Mouse (Mus musculus): ENCODE measurements around the gene Utrn. TPM values are rescaled to one million over a fixed set of nuclear protein-coding genes. Genes with fewer than 3 reads are reported as not detected.

Gene Utrn
- polyA plus RNA-seq, 1 experiment: 104 TPM

- Histone ChIP-seq H3K4me3 (ENCODE audit: insufficient read depth, low read length) (no peak overlapping the region), H3K27ac (ENCODE audit: insufficient read depth, low read length) (no peak overlapping the region), H3K4me1 (ENCODE audit: control insufficient read depth, insufficient read depth, low read length) (no peaks in the 10 kb centered on the region)
- TF ChIP-seq POLR2A (IDR thresholded peaks at IDR 0.05; ENCODE audit: low read depth, low read length): no peak
- TF ChIP-seq CTCF (IDR thresholded peaks at IDR 0.05; ENCODE audit: borderline replicate concordance, insufficient read depth, low read length): no peak
These were observed 436.0 kb downstream of the Utrn start for GRCm38 (mm10) chr10:12433161-12433560.

- Histone ChIP-seq H3K4me3 (ENCODE audit: insufficient read depth, low read length) (no peak overlapping the region), H3K4me1 (ENCODE audit: control insufficient read depth, insufficient read depth, low read length) (no peaks in the 10 kb centered on the region), H3K27ac (ENCODE audit: insufficient read depth, low read length) (no peak overlapping the region)
- TF ChIP-seq CTCF (IDR thresholded peaks at IDR 0.05; ENCODE audit: borderline replicate concordance, insufficient read depth, low read length) (no peak), POLR2A (IDR thresholded peaks at IDR 0.05; ENCODE audit: low read depth, low read length) (no peak)
These were observed 438.8 kb downstream of the Utrn start for GRCm38 (mm10) chr10:12430399-12430798.

GRCm38 (mm10) chr10:12426866-12427265 lies 442.3 kb downstream of the Utrn start:
- Histone ChIP-seq H3K27ac (ENCODE audit: insufficient read depth, low read length) (no peak overlapping the region), H3K4me3 (ENCODE audit: insufficient read depth, low read length) (no peak overlapping the region), H3K4me1 (ENCODE audit: control insufficient read depth, insufficient read depth, low read length) (peaks cover 5% of the 10 kb centered on the region)
- TF ChIP-seq CTCF (IDR thresholded peaks at IDR 0.05; ENCODE audit: borderline replicate concordance, insufficient read depth, low read length) (no peak), POLR2A (IDR thresholded peaks at IDR 0.05; ENCODE audit: low read depth, low read length) (no peak)

GRCm38 (mm10) chr10:12424944-12425343 lies 444.2 kb downstream of the Utrn start:
- Histone ChIP-seq H3K27ac (ENCODE audit: insufficient read depth, low read length) (peak overlapping the region; percentile 80), H3K4me3 (ENCODE audit: insufficient read depth, low read length) (no peak overlapping the region), H3K4me1 (ENCODE audit: control insufficient read depth, insufficient read depth, low read length) (peaks cover 5% of the 10 kb centered on the region)
- no peak for TF ChIP-seq POLR2A (IDR thresholded peaks at IDR 0.05; ENCODE audit: low read depth, low read length)
- no peak for TF ChIP-seq CTCF (IDR thresholded peaks at IDR 0.05; ENCODE audit: borderline replicate concordance, insufficient read depth, low read length)

GRCm38 (mm10) chr10:12423994-12424725 lies 445.0 kb downstream of the Utrn start:
- TF ChIP-seq POLR2A (IDR thresholded peaks at IDR 0.05; ENCODE audit: low read depth, low read length) (no peak), CTCF (IDR thresholded peaks at IDR 0.05; ENCODE audit: borderline replicate concordance, insufficient read depth, low read length) (no peak)
- Histone ChIP-seq H3K4me3 (ENCODE audit: insufficient read depth, low read length) (no peak overlapping the region), H3K4me1 (ENCODE audit: control insufficient read depth, insufficient read depth, low read length) (peaks cover 5% of the 10 kb centered on the region), H3K27ac (ENCODE audit: insufficient read depth, low read length) (peak overlapping the region; percentile 65)

GRCm38 (mm10) chr10:12414967-12415366 lies 454.2 kb downstream of the Utrn start:
- H3K4me1 ChIP-seq (ENCODE audit: control insufficient read depth, insufficient read depth, low read length): no peaks in the 10 kb centered on the region; the same call in 1 of the 2 replicates
- no peak overlapping the region for H3K4me3 ChIP-seq (ENCODE audit: insufficient read depth, low read length)
- no peak for TF ChIP-seq POLR2A (IDR thresholded peaks at IDR 0.05; ENCODE audit: low read depth, low read length)
- no peak for TF ChIP-seq CTCF (IDR thresholded peaks at IDR 0.05; ENCODE audit: borderline replicate concordance, insufficient read depth, low read length)
- no peak overlapping the region for H3K27ac ChIP-seq (ENCODE audit: insufficient read depth, low read length)

GRCm38 (mm10) chr10:12406338-12407110 lies 462.6 kb downstream of the Utrn start:
- TF ChIP-seq POLR2A (IDR thresholded peaks at IDR 0.05; ENCODE audit: low read depth, low read length) (no peak), CTCF (IDR thresholded peaks at IDR 0.05; ENCODE audit: borderline replicate concordance, insufficient read depth, low read length) (no peak)
- H3K27ac ChIP-seq (ENCODE audit: insufficient read depth, low read length): no peak overlapping the region
- no peak overlapping the region for H3K4me3 ChIP-seq (ENCODE audit: insufficient read depth, low read length)
- no peaks in the 10 kb centered on the region for H3K4me1 ChIP-seq (ENCODE audit: control insufficient read depth, insufficient read depth, low read length)

GRCm38 (mm10) chr10:12399450-12399849 lies 469.7 kb downstream of the Utrn start:
- no peaks in the 10 kb centered on the region for H3K4me1 ChIP-seq (ENCODE audit: control insufficient read depth, insufficient read depth, low read length)
- H3K4me3 ChIP-seq (ENCODE audit: insufficient read depth, low read length): no peak overlapping the region
- no peak for TF ChIP-seq CTCF (IDR thresholded peaks at IDR 0.05; ENCODE audit: borderline replicate concordance, insufficient read depth, low read length)
- no peak for TF ChIP-seq POLR2A (IDR thresholded peaks at IDR 0.05; ENCODE audit: low read depth, low read length)
- H3K27ac ChIP-seq (ENCODE audit: insufficient read depth, low read length): no peak overlapping the region

- no peak overlapping the region for H3K4me3 ChIP-seq (ENCODE audit: insufficient read depth, low read length)
- H3K27ac ChIP-seq (ENCODE audit: insufficient read depth, low read length): no peak overlapping the region
- no peak for TF ChIP-seq POLR2A (IDR thresholded peaks at IDR 0.05; ENCODE audit: low read depth, low read length)
- no peak for TF ChIP-seq CTCF (IDR thresholded peaks at IDR 0.05; ENCODE audit: borderline replicate concordance, insufficient read depth, low read length)
- no peaks in the 10 kb centered on the region for H3K4me1 ChIP-seq (ENCODE audit: control insufficient read depth, insufficient read depth, low read length)
These were observed 489.0 kb downstream of the Utrn start for GRCm38 (mm10) chr10:12380139-12380538.

GRCm38 (mm10) chr10:12379123-12379522 lies 490.0 kb downstream of the Utrn start:
- TF ChIP-seq CTCF (IDR thresholded peaks at IDR 0.05; ENCODE audit: borderline replicate concordance, insufficient read depth, low read length): no peak
- no peak for TF ChIP-seq POLR2A (IDR thresholded peaks at IDR 0.05; ENCODE audit: low read depth, low read length)
- Histone ChIP-seq H3K27ac (ENCODE audit: insufficient read depth, low read length) (no peak overlapping the region), H3K4me3 (ENCODE audit: insufficient read depth, low read length) (no peak overlapping the region), H3K4me1 (ENCODE audit: control insufficient read depth, insufficient read depth, low read length) (no peaks in the 10 kb centered on the region)
